Mouse (Mus musculus): ENCODE data around the gene Exosc6. TPM values are rescaled to one million over a fixed set of nuclear protein-coding genes. Genes with fewer than 3 reads are reported as not detected.
"Not testable (repeated sequence)": the region's sequence is repeated elsewhere in the genome, so short reads cannot be mapped to it uniquely, and the experiment has no call there.

Gene Exosc6
- polyA plus RNA-seq, 1 experiment, result 46.3 TPM

- H3K4me1 ChIP-seq, result peaks cover 48% of the 10 kb centered on the region
- peaks cover 14% of the 10 kb centered on the region for H3K27me3 ChIP-seq (replicated peaks)
- no peaks in the 10 kb centered on the region for H3K9me3 ChIP-seq
- H3K4me3 ChIP-seq (replicated peaks), result peak overlapping the region; percentile 97
- peaks cover 45% of the 10 kb centered on the region for H3K36me3 ChIP-seq (replicated peaks; ENCODE audit: low read length)
- TF ChIP-seq GATA1 (IDR thresholded peaks at IDR 0.05; ENCODE audit: borderline replicate concordance, low read length) (no peak), FLI1 (IDR thresholded peaks at IDR 0.05; ENCODE audit: low read length) (no peak)
Observed at GRCm38 (mm10) chr8:111056691-111057293, 653 bp downstream of the Exosc6 start.

GRCm38 (mm10) chr8:111058946-111059572, 2.9 kb downstream of the Exosc6 start:
- H3K4me1 ChIP-seq, result peaks cover 62% of the 10 kb centered on the region
- H3K4me3 ChIP-seq (replicated peaks), result no peak overlapping the region
- peaks cover 18% of the 10 kb centered on the region for H3K27me3 ChIP-seq (replicated peaks)
- peaks cover 22% of the 10 kb centered on the region for H3K36me3 ChIP-seq (replicated peaks; ENCODE audit: low read length)
- TF ChIP-seq GATA1 (IDR thresholded peaks at IDR 0.05; ENCODE audit: borderline replicate concordance, low read length) (no peak), FLI1 (IDR thresholded peaks at IDR 0.05; ENCODE audit: low read length) (no peak)
- H3K9me3 ChIP-seq, result no peaks in the 10 kb centered on the region

DNA sequence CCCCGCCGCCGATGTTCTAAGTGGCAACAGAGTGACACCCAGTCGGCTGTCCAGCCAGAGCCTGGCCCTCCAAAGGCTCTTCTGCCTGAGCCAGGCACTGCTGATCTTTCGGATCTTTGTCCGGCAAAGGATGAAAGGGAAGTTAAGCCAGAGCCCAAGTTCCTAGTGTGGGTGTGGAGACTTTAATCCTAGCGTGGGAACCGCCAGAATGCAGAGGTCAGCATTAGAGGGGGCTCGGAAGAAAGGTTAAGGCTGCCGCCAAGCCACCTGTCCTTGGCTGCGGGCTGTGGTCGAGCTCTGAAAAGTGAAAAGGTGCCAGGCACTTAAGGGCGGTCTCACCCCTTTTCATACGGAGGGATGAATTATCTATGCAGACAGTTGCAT, 5.5 kb downstream of the Exosc6 start:
- peaks cover 67% of the 10 kb centered on the region for H3K4me1 ChIP-seq
- H3K9me3 ChIP-seq, result no peaks in the 10 kb centered on the region
- TF ChIP-seq GATA1 (IDR thresholded peaks at IDR 0.05; ENCODE audit: borderline replicate concordance, low read length) (no peak), FLI1 (IDR thresholded peaks at IDR 0.05; ENCODE audit: low read length) (no peak)

DNA sequence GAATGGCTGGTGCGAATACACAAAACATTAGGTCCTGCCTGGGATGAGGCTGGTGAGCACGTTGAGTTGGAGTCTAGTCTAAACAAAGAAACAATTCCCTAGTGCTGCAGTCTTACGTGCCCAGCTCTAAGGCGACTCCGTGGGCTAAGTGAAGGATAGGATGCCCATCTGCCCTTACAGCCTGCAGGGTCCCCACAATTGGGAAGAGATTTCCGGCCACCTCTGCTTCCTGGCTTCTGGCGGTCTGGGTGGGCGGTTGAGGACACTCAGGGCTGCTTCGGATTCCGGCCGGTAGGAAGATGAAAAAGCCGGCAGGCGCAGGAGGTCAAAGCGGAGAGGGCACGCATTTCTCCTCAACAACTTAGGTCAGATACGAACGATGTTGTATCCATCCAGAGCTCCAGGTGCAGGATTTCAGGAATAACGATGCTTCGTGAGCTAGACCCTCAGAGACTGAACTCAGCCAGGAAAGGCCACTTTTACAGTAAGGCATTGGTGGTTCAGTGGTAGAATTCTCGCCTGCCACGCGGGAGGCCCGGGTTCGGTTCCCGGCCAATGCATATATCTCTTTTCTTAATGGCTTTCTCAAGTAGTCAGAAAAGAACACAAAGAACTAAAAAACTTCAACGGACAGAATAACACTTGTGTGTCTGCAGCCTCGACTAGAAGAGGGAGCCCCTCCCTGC, 6.1 kb downstream of the Exosc6 start:
- peaks cover 3% of the 10 kb centered on the region for H3K36me3 ChIP-seq (replicated peaks; ENCODE audit: low read length)
- H3K4me1 ChIP-seq, result peaks cover 61% of the 10 kb centered on the region
- H3K9me3 ChIP-seq, result no peaks in the 10 kb centered on the region
- peak overlapping the region; percentile 94 for H3K4me3 ChIP-seq (replicated peaks)
- TF ChIP-seq GATA1 (IDR thresholded peaks at IDR 0.05; ENCODE audit: borderline replicate concordance, low read length) (no peak), FLI1 (IDR thresholded peaks at IDR 0.05; ENCODE audit: low read length) (no peak)
- peaks cover 35% of the 10 kb centered on the region for H3K27me3 ChIP-seq (replicated peaks)

More for the DNA sequence above, 5.5 kb downstream of the Exosc6 start:
- Histone ChIP-seq H3K4me3 (replicated peaks) (peak overlapping the region; percentile 94), H3K27me3 (replicated peaks) (peaks cover 32% of the 10 kb centered on the region), H3K36me3 (replicated peaks; ENCODE audit: low read length) (peaks cover 3% of the 10 kb centered on the region)

GRCm38 (mm10) chr8:111062893-111063292, 6.8 kb downstream of the Exosc6 start:
- Histone ChIP-seq H3K9me3 (no peaks in the 10 kb centered on the region), H3K4me1 (peaks cover 55% of the 10 kb centered on the region), H3K4me3 (replicated peaks) (peak overlapping the region; percentile 46), H3K36me3 (replicated peaks; ENCODE audit: low read length) (peaks cover 3% of the 10 kb centered on the region), H3K27me3 (replicated peaks) (peaks cover 35% of the 10 kb centered on the region)
- TF ChIP-seq FLI1 (IDR thresholded peaks at IDR 0.05; ENCODE audit: low read length), result no peak
- TF ChIP-seq GATA1 (IDR thresholded peaks at IDR 0.05; ENCODE audit: borderline replicate concordance, low read length), result no peak

- Histone ChIP-seq H3K9me3 (no peaks in the 10 kb centered on the region), H3K4me3 (replicated peaks) (no peak overlapping the region), H3K4me1 (peaks cover 24% of the 10 kb centered on the region), H3K36me3 (replicated peaks; ENCODE audit: low read length) (no peaks in the 10 kb centered on the region), H3K27me3 (replicated peaks) (peaks cover 39% of the 10 kb centered on the region)
- no peak for TF ChIP-seq FLI1 (IDR thresholded peaks at IDR 0.05; ENCODE audit: low read length)
- TF ChIP-seq GATA1 (IDR thresholded peaks at IDR 0.05; ENCODE audit: borderline replicate concordance, low read length), result no peak
Observed at GRCm38 (mm10) chr8:111066308-111066707, 10.2 kb downstream of the Exosc6 start.

- H3K9me3 ChIP-seq, result no peaks in the 10 kb centered on the region
- peaks cover 12% of the 10 kb centered on the region for H3K4me1 ChIP-seq
- H3K36me3 ChIP-seq (replicated peaks; ENCODE audit: low read length), result no peaks in the 10 kb centered on the region
- H3K4me3 ChIP-seq (replicated peaks), result no peak overlapping the region
- TF ChIP-seq GATA1 (IDR thresholded peaks at IDR 0.05; ENCODE audit: borderline replicate concordance, low read length) (no peak), FLI1 (IDR thresholded peaks at IDR 0.05; ENCODE audit: low read length) (no peak)
- peaks cover 43% of the 10 kb centered on the region for H3K27me3 ChIP-seq (replicated peaks)
Observed at GRCm38 (mm10) chr8:111067439-111067838, 11.3 kb downstream of the Exosc6 start.

DNA sequence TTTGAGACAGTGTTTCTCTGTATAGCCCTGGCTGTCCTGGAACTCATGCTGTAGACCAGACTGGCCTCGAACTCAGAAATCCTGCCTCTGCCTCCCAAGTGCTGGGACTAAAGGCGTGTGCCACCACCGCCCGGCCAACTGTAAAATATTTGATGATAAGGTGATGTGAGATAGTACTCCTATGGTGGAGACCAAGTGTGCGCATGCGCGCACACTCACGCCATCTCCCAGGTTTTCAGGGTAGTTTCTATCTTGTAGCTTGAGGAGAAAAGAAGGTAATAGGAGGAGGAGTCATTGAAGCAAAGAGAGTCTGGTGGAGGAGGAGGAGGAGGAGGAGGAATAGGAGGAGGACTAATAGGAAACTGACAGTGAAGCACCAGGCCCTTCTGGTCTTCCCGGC, 12.5 kb downstream of the Exosc6 start:
- H3K4me1 ChIP-seq; H3K36me3 ChIP-seq (replicated peaks; ENCODE audit: low read length); H3K9me3 ChIP-seq; H3K4me3 ChIP-seq (replicated peaks): not testable (repeated sequence)
- H3K27me3 ChIP-seq (replicated peaks), result peaks cover 51% of the 10 kb centered on the region

DNA sequence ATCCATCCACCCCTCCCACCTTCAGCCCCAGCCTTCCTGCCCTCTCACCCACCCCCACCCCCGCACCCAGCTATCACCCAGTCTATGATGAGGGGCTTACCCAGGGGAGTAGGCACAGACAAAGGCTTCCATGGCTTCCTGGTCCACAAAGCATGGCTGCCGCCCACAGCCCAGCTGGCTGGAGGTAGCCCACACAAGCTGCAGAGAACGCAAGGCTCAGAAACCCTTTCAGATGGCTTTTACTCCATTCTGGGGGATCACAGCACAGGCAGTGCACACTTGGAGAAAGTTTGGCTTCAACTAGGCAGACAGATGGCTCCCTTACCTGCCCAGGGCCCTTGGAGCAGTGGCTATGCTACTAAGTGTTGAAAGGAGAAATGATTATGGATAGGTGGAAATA, 19.8 kb downstream of the Exosc6 start:
- Histone ChIP-seq H3K9me3 (peaks cover 13% of the 10 kb centered on the region), H3K4me3 (replicated peaks) (no peak overlapping the region), H3K36me3 (replicated peaks; ENCODE audit: low read length) (no peaks in the 10 kb centered on the region), H3K27me3 (replicated peaks) (peaks cover 64% of the 10 kb centered on the region), H3K4me1 (peaks cover 12% of the 10 kb centered on the region; the same call in 1 of the 2 replicates)
- TF ChIP-seq FLI1 (IDR thresholded peaks at IDR 0.05; ENCODE audit: low read length) (no peak), GATA1 (IDR thresholded peaks at IDR 0.05; ENCODE audit: borderline replicate concordance, low read length) (no peak)

GRCm38 (mm10) chr8:111079461-111079860, 23.3 kb downstream of the Exosc6 start:
- H3K4me1 ChIP-seq, result peaks cover 12% of the 10 kb centered on the region; the same call in 1 of the 2 replicates
- no peaks in the 10 kb centered on the region for H3K36me3 ChIP-seq (replicated peaks; ENCODE audit: low read length)
- TF ChIP-seq GATA1 (IDR thresholded peaks at IDR 0.05; ENCODE audit: borderline replicate concordance, low read length) (no peak), FLI1 (IDR thresholded peaks at IDR 0.05; ENCODE audit: low read length) (no peak)
- peaks cover 63% of the 10 kb centered on the region for H3K27me3 ChIP-seq (replicated peaks)
- no peaks in the 10 kb centered on the region; the same call in 1 of the 2 replicates for H3K9me3 ChIP-seq
- no peak overlapping the region for H3K4me3 ChIP-seq (replicated peaks)

All from megakaryocyte, embryonic 14.5 days (primary cell).